Mouse (Mus musculus) lung, embryonic 14.5 days (tissue): ENCODE data around the gene Il2ra. TPM values are rescaled to one million over a fixed set of nuclear protein-coding genes. Genes with fewer than 3 reads are reported as not detected.
A peak's percentile ranks its signal among the peaks of the same experiment; 100 is the strongest.

Source experiments
- ATAC-seq: fragments of 200-750 bp; cut with Nextera tagmentation; 2 replicates; pipeline ENCODE4 v1.8.0; 2017; ENCODE audit warnings: mild to moderate bottlenecking, moderate TSS enrichment, moderate library complexity; ENCODE audit not compliant: insufficient read depth
- DNase-seq: peaks from one replicate; pipeline ENCODE4 v3.0.0-alpha.2; 2015
- H3K27ac ChIP-seq: fragments of 300-500 bp; sonication (generic); 2 replicates; pipeline ENCODE4 v1.5.1; 2014; ENCODE audit warnings: low read depth, mild to moderate bottlenecking, moderate library complexity
- H3K27me3 ChIP-seq: fragments of 300-500 bp; sonication (generic); 2 replicates; pipeline ENCODE4 v1.6.1; 2014; ENCODE audit warnings: low read length, control low read depth; ENCODE audit not compliant: insufficient read depth
- H3K36me3 ChIP-seq: fragments of 300-500 bp; sonication (generic); 2 replicates; pipeline ENCODE4 v1.6.1; 2014; ENCODE audit warnings: control low read depth; ENCODE audit not compliant: insufficient read depth
- H3K4me1 ChIP-seq: fragments of 300-500 bp; sonication (generic); 2 replicates; pipeline ENCODE4 v1.6.1; 2014; ENCODE audit warnings: antibody characterized with exemption, control low read depth; ENCODE audit not compliant: insufficient read depth
- H3K4me2 ChIP-seq: fragments of 300-500 bp; sonication (generic); 2 replicates; pipeline ENCODE4 v1.6.1; 2014; ENCODE audit warnings: mild to moderate bottlenecking
- H3K4me3 ChIP-seq: fragments of 300-500 bp; sonication (generic); 2 replicates; pipeline ENCODE4 v1.5.1; 2014; ENCODE audit warnings: low read depth, low read length
- H3K9ac ChIP-seq: fragments of 300-500 bp; sonication (generic); 2 replicates; pipeline ENCODE4 v1.6.1; 2014
- H3K9me3 ChIP-seq: fragments of 300-500 bp; sonication (generic); 2 replicates; pipeline ENCODE4 v1.6.1; 2016; ENCODE audit warnings: low read depth, low read length, control low read depth
- CTCF ChIP-seq: IDR thresholded peaks from 2 replicates; pipeline ENCODE4 v1.5.1; 2016; ENCODE audit warnings: antibody characterized with exemption, low read depth
- WGBS: fragments of 180-500 bp; shearing (Covaris S2); extraction: QIAGEN DNeasy Blood & Tissue Kit; methylation state at CpG from one replicate; pipeline ENCODE4 v1.1.7; 2014; 5-methylcytosine and 5-hydroxymethylcytosine counted together
- polyA plus RNA-seq: library from polyadenylated mRNA; unstranded; fragments of >200 nt; fragmentation: Nextera tagmentation; extraction: Ambion mirVana; gene quantifications from 2 replicates; pipeline ENCODE4 v1.2.1, GENCODE M21; 2014

The Il2ra gene
- polyA plus RNA-seq, 1 experiment from 2014 or later, result not detected

GRCm38 (mm10) chr2:11664806-11665205 is 22.2 kb downstream of the Il2ra start:
- Histone ChIP-seq H3K9ac (no peak overlapping the region), H3K36me3 (no peaks in the 10 kb centered on the region), H3K27ac (no peak overlapping the region), H3K4me1 (no peaks in the 10 kb centered on the region), H3K4me3 (no peak overlapping the region), H3K9me3 (no peaks in the 10 kb centered on the region), H3K27me3 (no peaks in the 10 kb centered on the region), H3K4me2 (no peak overlapping the region)
- no peak for ATAC-seq
- no peak for TF ChIP-seq CTCF
- WGBS, result 76% methylated on average over 4 of the region's 4 CpGs
- no peak for DNase-seq

- no peak overlapping the region for H3K27ac ChIP-seq
- no peaks in the 10 kb centered on the region for H3K27me3 ChIP-seq
- no peaks in the 10 kb centered on the region for H3K4me1 ChIP-seq
- no peak overlapping the region for H3K4me3 ChIP-seq
- no peak overlapping the region for H3K9ac ChIP-seq
- no peak for ATAC-seq
- TF ChIP-seq CTCF, result no peak
- no peak overlapping the region for H3K4me2 ChIP-seq
- 84% methylated on average over 3 of the region's 3 CpGs for WGBS
- no peaks in the 10 kb centered on the region for H3K9me3 ChIP-seq
- H3K36me3 ChIP-seq, result no peaks in the 10 kb centered on the region
- no peak for DNase-seq
These were observed 22.7 kb downstream of the Il2ra start for GRCm38 (mm10) chr2:11665326-11665725.

GRCm38 (mm10) chr2:11672144-11672543 is 29.5 kb downstream of the Il2ra start:
- DNase-seq (peak; percentile 10), ATAC-seq (no peak)
- TF ChIP-seq CTCF, result peak; percentile 26; the same call in 1 of the 2 replicates
- Histone ChIP-seq H3K4me1 (no peaks in the 10 kb centered on the region), H3K27me3 (no peaks in the 10 kb centered on the region), H3K4me2 (no peak overlapping the region), H3K9ac (no peak overlapping the region), H3K4me3 (no peak overlapping the region), H3K36me3 (no peaks in the 10 kb centered on the region), H3K9me3 (no peaks in the 10 kb centered on the region), H3K27ac (no peak overlapping the region)
- WGBS, result 17% methylated on average over 3 of the region's 3 CpGs

GRCm38 (mm10) chr2:11679626-11680025 is 37.0 kb downstream of the Il2ra start:
- Histone ChIP-seq H3K27me3 (no peaks in the 10 kb centered on the region), H3K27ac (no peak overlapping the region), H3K4me2 (no peak overlapping the region), H3K4me1 (no peaks in the 10 kb centered on the region), H3K9ac (no peak overlapping the region), H3K36me3 (no peaks in the 10 kb centered on the region), H3K4me3 (no peak overlapping the region), H3K9me3 (no peaks in the 10 kb centered on the region)
- ATAC-seq (no peak), DNase-seq (peak; percentile 4)
- WGBS, result 25% methylated on average over 7 of the region's 7 CpGs
- no peak for TF ChIP-seq CTCF

- Histone ChIP-seq H3K36me3 (no peaks in the 10 kb centered on the region), H3K4me3 (no peak overlapping the region), H3K27me3 (no peaks in the 10 kb centered on the region), H3K9ac (no peak overlapping the region), H3K4me1 (no peaks in the 10 kb centered on the region), H3K27ac (no peak overlapping the region), H3K4me2 (no peak overlapping the region), H3K9me3 (no peaks in the 10 kb centered on the region)
- no peak for ATAC-seq
- TF ChIP-seq CTCF, result no peak
- 66% methylated on average over 4 of the region's 4 CpGs for WGBS
- no peak for DNase-seq
These were observed 40.1 kb downstream of the Il2ra start for GRCm38 (mm10) chr2:11682712-11683111.

- no peak overlapping the region for H3K9ac ChIP-seq
- no peak overlapping the region for H3K4me3 ChIP-seq
- no peak overlapping the region for H3K4me2 ChIP-seq
- DNase-seq (no peak), ATAC-seq (no peak)
- no peak for TF ChIP-seq CTCF
- H3K36me3 ChIP-seq, result no peaks in the 10 kb centered on the region
- H3K4me1 ChIP-seq, result no peaks in the 10 kb centered on the region
- H3K9me3 ChIP-seq, result no peaks in the 10 kb centered on the region
- WGBS, result 80% methylated on average over 4 of the region's 4 CpGs
- H3K27me3 ChIP-seq, result no peaks in the 10 kb centered on the region
- no peak overlapping the region for H3K27ac ChIP-seq
These were observed 43.9 kb downstream of the Il2ra start for GRCm38 (mm10) chr2:11686512-11686911.

GRCm38 (mm10) chr2:11687436-11687835 is 44.8 kb downstream of the Il2ra start:
- Histone ChIP-seq H3K4me3 (no peak overlapping the region), H3K27me3 (no peaks in the 10 kb centered on the region), H3K4me1 (no peaks in the 10 kb centered on the region), H3K4me2 (no peak overlapping the region), H3K27ac (no peak overlapping the region), H3K9me3 (no peaks in the 10 kb centered on the region), H3K9ac (no peak overlapping the region), H3K36me3 (no peaks in the 10 kb centered on the region)
- ATAC-seq (peak; percentile 31; the same call in 1 of the 2 replicates), DNase-seq (peak; percentile 83)
- WGBS, result 14% methylated on average over 3 of the region's 3 CpGs
- TF ChIP-seq CTCF, result peak; percentile 56
